ENCODE assay signal across 7 mouse cellular contexts in the genomic region with DNA sequence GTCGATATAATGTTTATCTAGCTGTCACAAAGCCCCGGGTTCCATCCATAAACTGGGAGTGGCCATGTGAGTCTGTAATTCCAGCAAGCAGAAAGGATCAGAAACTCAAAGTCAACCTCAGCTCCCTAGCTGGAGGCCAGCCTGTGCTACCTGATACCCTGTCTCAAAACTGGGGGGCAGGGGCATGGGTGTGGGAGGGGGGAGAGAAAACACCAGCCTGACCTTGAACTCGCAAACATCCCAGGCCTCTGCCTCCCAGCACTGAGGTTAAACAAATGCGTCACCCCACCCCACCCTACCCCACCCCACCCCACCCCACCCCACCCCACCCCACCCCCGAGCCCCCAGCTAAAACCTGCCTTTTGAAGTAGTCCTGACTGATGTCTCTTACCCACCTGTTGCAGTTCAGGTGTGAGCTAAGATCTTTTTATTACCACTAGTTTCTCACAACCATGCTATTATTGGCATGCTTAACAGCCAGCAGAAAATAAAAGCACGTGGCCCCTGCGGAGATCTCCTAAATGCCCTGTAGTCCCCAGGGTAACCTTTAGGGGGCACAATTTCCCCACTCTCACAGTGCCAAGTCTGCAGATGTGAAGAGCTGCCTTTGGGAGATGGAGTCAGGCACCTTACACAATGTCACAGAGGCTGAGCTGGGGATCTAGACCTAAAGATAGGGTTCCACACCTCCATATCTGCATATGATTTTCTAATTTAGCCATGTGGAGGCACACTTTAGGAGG. TPM values are rescaled to one million over a fixed set of nuclear protein-coding genes. Genes with fewer than 3 reads are reported as not detected.
DNase-seq lines count a peak whose midpoint lies in the region; ATAC-seq and TF ChIP-seq lines count a peak whose summit lies in the region.

No protein-coding gene starts in this region.

- TF ChIP-seq CTCF in liver, postnatal 0 days (IDR thresholded peaks at IDR 0.05; ENCODE audit: low read depth): peak; percentile 79

- no peak for TF ChIP-seq EP300 in liver, postnatal 0 days (IDR thresholded peaks at IDR 0.05; ENCODE audit: low read depth)

- no peaks in the 10 kb centered on the region for H3K36me3 ChIP-seq in intestine, embryonic 15.5 days
- H3K36me3 ChIP-seq in liver, postnatal 0 days (replicated peaks; ENCODE audit: insufficient read depth, low read length): no peaks in the 10 kb centered on the region

- no peak overlapping the region for H3K9ac ChIP-seq in intestine, embryonic 15.5 days
- H3K9ac ChIP-seq in liver, postnatal 0 days (replicated peaks): no peak overlapping the region

- DNase-seq in right cerebral cortex, postnatal 14 days: peak; percentile 27
- DNase-seq in right cerebral cortex, postnatal 10 days (ENCODE audit: low spot score in 2 of 2): no peak
- DNase-seq in adipocyte (ENCODE audit: low spot score): peak; percentile 29
- peak; percentile 65 for DNase-seq in embryo, embryonic 10 days (ENCODE audit: low spot score)
- peak; percentile 75 for DNase-seq in liver, postnatal 0 days
- peak; percentile 16 for DNase-seq in right cerebral cortex, postnatal 25 days

- no peaks in the 10 kb centered on the region for H3K9me3 ChIP-seq in intestine, embryonic 15.5 days
- no peaks in the 10 kb centered on the region for H3K9me3 ChIP-seq in liver, postnatal 0 days (ENCODE audit: low read length)

- H3K27me3 ChIP-seq in intestine, embryonic 15.5 days (replicated peaks): no peaks in the 10 kb centered on the region
- 0 out of 2 replicates have a peak, but pooled peaks cover 8% of the 10 kb centered on the region for H3K27me3 ChIP-seq in liver, postnatal 0 days (ENCODE audit: insufficient read depth, low read length)

- H3K4me2 ChIP-seq in intestine, embryonic 15.5 days (replicated peaks): no peak overlapping the region
- H3K4me2 ChIP-seq in liver, postnatal 0 days (ENCODE audit: low read depth, low read length): no peak overlapping the region

- 11% methylated on average over 7 of the region's 7 CpGs for WGBS in intestine, embryonic 15.5 days
- 14% methylated on average over 7 of the region's 7 CpGs for WGBS in liver, postnatal 0 days (ENCODE audit: insufficient replicate concordance)

- no peak overlapping the region for H3K4me3 ChIP-seq in intestine, embryonic 15.5 days (replicated peaks)
- no peak overlapping the region for H3K4me3 ChIP-seq in liver, postnatal 0 days (ENCODE audit: low read depth, low read length)

- ATAC-seq in intestine, embryonic 15.5 days: peak; percentile 56
- ATAC-seq in liver, postnatal 0 days: peak; percentile 51

- H3K27ac ChIP-seq in intestine, embryonic 15.5 days: no peak overlapping the region
- H3K27ac ChIP-seq in liver, postnatal 0 days (ENCODE audit: low read depth): no peak overlapping the region

- peaks cover 18% of the 10 kb centered on the region for H3K4me1 ChIP-seq in intestine, embryonic 15.5 days (replicated peaks)
- H3K4me1 ChIP-seq in liver, postnatal 0 days (ENCODE audit: insufficient read depth): peaks cover 14% of the 10 kb centered on the region

RNA-seq across cellular contexts. Expression of gene Ryr1, which starts 1.4 kb away (rescaled TPM):
- polyA plus RNA-seq in intestine, embryonic 15.5 days (2015; fragmentation: Nextera tagmentation; extraction: Ambion mirVana): 0.67 and 1.00 TPM in 2 replicates
- polyA plus RNA-seq in liver, postnatal 0 days (2015; fragmentation: Nextera tagmentation; extraction: Ambion mirVana): 0.09 and 0.33 TPM in 2 replicates

RNA-seq across cellular contexts. Expression of gene Rasgrp4, which starts 8.3 kb away (rescaled TPM):
- 0.44 and 0.62 TPM in 2 replicates for polyA plus RNA-seq in intestine, embryonic 15.5 days (2015; fragmentation: Nextera tagmentation; extraction: Ambion mirVana)
- polyA plus RNA-seq in liver, postnatal 0 days (2015; fragmentation: Nextera tagmentation; extraction: Ambion mirVana): 0.94 and 1.7 TPM in 2 replicates

RNA-seq across cellular contexts. Expression of gene Fam98c, which starts 29.7 kb away (rescaled TPM):
- polyA plus RNA-seq in intestine, embryonic 15.5 days (2015; fragmentation: Nextera tagmentation; extraction: Ambion mirVana): 48.7 and 49.3 TPM in 2 replicates
- polyA plus RNA-seq in liver, postnatal 0 days (2015; fragmentation: Nextera tagmentation; extraction: Ambion mirVana): 10.5 and 12.5 TPM in 2 replicates

RNA-seq across cellular contexts. Expression of gene Ggn, which starts 43.7 kb away (rescaled TPM):
- 0.49 and 0.76 TPM in 2 replicates for polyA plus RNA-seq in intestine, embryonic 15.5 days (2015; fragmentation: Nextera tagmentation; extraction: Ambion mirVana)
- polyA plus RNA-seq in liver, postnatal 0 days (2015; fragmentation: Nextera tagmentation; extraction: Ambion mirVana): not detected in 2 replicates

RNA-seq across cellular contexts. Expression of gene Spred3, which starts 43.9 kb away (rescaled TPM):
- 1.4 and 2.0 TPM in 2 replicates for polyA plus RNA-seq in intestine, embryonic 15.5 days (2015; fragmentation: Nextera tagmentation; extraction: Ambion mirVana)
- polyA plus RNA-seq in liver, postnatal 0 days (2015; fragmentation: Nextera tagmentation; extraction: Ambion mirVana): 0.13 and 0.21 TPM in 2 replicates

Comparison
In these comparisons a context has a peak if more than half of its experiments do, and no peak if none do; other contexts are left out.
1. DNase-seq: peak in right cerebral cortex, postnatal 14 days (single experiment), adipocyte (single experiment), embryo, embryonic 10 days (single experiment), liver, postnatal 0 days (single experiment) and right cerebral cortex, postnatal 25 days (single experiment); none in right cerebral cortex, postnatal 10 days (0 of 2).